Mouse (Mus musculus) limb, embryonic 12.5 days (tissue): ENCODE data around the gene Zfp966. TPM values are rescaled to one million over a fixed set of nuclear protein-coding genes. Genes with fewer than 3 reads are reported as not detected.
"Not testable (repeated sequence)": the region's sequence is repeated elsewhere in the genome, so short reads cannot be mapped to it uniquely, and the experiment has no call there.

ENCODE experiments used
- ATAC-seq: fragments of 200-750 bp; cut with Nextera tagmentation; 2 replicates; pipeline ENCODE4 v1.8.0; 2017; ENCODE audit warnings: low read depth, moderate TSS enrichment; ENCODE audit not compliant: insufficient number of reproducible peaks, insufficient read depth, low FRiP score, low TSS enrichment
- H3K27ac ChIP-seq: fragments of 300-500 bp; sonication (generic); 2 replicates; pipeline ENCODE4 v1.5.1; 2016; ENCODE audit warnings: mild to moderate bottlenecking, moderate library complexity
- H3K27me3 ChIP-seq: fragments of 300-500 bp; sonication (generic); 2 replicates; pipeline ENCODE4 v1.6.1; 2016; ENCODE audit warnings: mild to moderate bottlenecking, moderate library complexity
- H3K36me3 ChIP-seq: fragments of 300-500 bp; sonication (generic); 2 replicates; pipeline ENCODE4 v1.6.1; 2016; ENCODE audit warnings: mild to moderate bottlenecking, moderate library complexity
- H3K4me1 ChIP-seq: fragments of 300-500 bp; sonication (generic); replicated peaks from 2 replicates; pipeline ENCODE4 v1.6.1; 2016
- H3K4me2 ChIP-seq: fragments of 300-500 bp; sonication (generic); 2 replicates; pipeline ENCODE4 v1.6.1; 2016; ENCODE audit warnings: mild to moderate bottlenecking, moderate library complexity
- H3K4me3 ChIP-seq: fragments of 300-500 bp; sonication (generic); replicated peaks from 2 replicates; pipeline ENCODE4 v1.5.1; 2016; ENCODE audit warnings: mild to moderate bottlenecking
- H3K9ac ChIP-seq: fragments of 300-500 bp; sonication (generic); replicated peaks from 2 replicates; pipeline ENCODE4 v1.6.1; 2016; ENCODE audit warnings: mild to moderate bottlenecking, moderate library complexity
- H3K9me3 ChIP-seq: fragments of 300-500 bp; sonication (generic); 2 replicates; pipeline ENCODE4 v1.6.1; 2016; ENCODE audit warnings: mild to moderate bottlenecking, moderate library complexity
- WGBS: fragments of 180-500 bp; shearing (Covaris S2); methylation state at CpG from one replicate; pipeline ENCODE4 v1.1.7; 2016; 5-methylcytosine and 5-hydroxymethylcytosine counted together
- polyA plus RNA-seq: library from polyadenylated mRNA; unstranded; fragments of >200 nt; fragmentation: Nextera tagmentation; extraction: Ambion mirVana; gene quantifications from 2 replicates; pipeline ENCODE4 v1.2.1, GENCODE M21; 2016

Zfp966 gene
- 5.7 and 6.2 TPM in 2 replicates for polyA plus RNA-seq

- ATAC-seq, H3K4me1 ChIP-seq, H3K36me3 ChIP-seq, H3K4me3 ChIP-seq, H3K9ac ChIP-seq, H3K27ac ChIP-seq, H3K9me3 ChIP-seq, H3K27me3 ChIP-seq, H3K4me2 ChIP-seq: not testable (repeated sequence)
- WGBS: no CpG with 5 or more reads among the region's 6 CpGs
These were observed at the start of gene Zfp966 for GRCm38 (mm10) chr2:175931000-175931399. TSS of gene Zfp966 (minus strand) at chr2:175931100.

- not testable (repeated sequence) for H3K27me3 ChIP-seq, H3K4me2 ChIP-seq, H3K27ac ChIP-seq, H3K36me3 ChIP-seq, H3K9ac ChIP-seq, H3K4me3 ChIP-seq, H3K4me1 ChIP-seq, ATAC-seq, H3K9me3 ChIP-seq
- WGBS: no CpG with 5 or more reads among the region's 4 CpGs
These were observed 34.1 kb upstream of the Zfp966 start, which contains the start of gene Gm2026 for GRCm38 (mm10) chr2:175965031-175965430. TSS of gene Gm2026 (plus strand) at chr2:175965331.

GRCm38 (mm10) chr2:175869024-175869423 is 61.9 kb downstream of the Zfp966 start, which contains the start of gene Gm6710:
TSS of gene Gm6710 (plus strand) at chr2:175869219.
- not testable (repeated sequence) for H3K9ac ChIP-seq, H3K4me2 ChIP-seq, H3K27me3 ChIP-seq, H3K27ac ChIP-seq, H3K9me3 ChIP-seq, ATAC-seq, H3K4me3 ChIP-seq, H3K36me3 ChIP-seq, H3K4me1 ChIP-seq
- no CpG with 5 or more reads among the region's 7 CpGs for WGBS

Other genes with a start within 250 kb of the Zfp966 start
- gene Zfp969, start 227.5 kb downstream of the Zfp966 start, polyA plus RNA-seq: 16.5 and 17.5 TPM in 2 replicates
- gene Gm2007, start 189.6 kb downstream of the Zfp966 start, polyA plus RNA-seq: not detected in 2 replicates
- gene Gm14288, start 130.0 kb downstream of the Zfp966 start, polyA plus RNA-seq: 5.8 and 6.7 TPM in 2 replicates
- 18.5 and 22.7 TPM in 2 replicates for gene Gm6710, start 61.9 kb downstream of the Zfp966 start, polyA plus RNA-seq
- 25.7 and 33.3 TPM in 2 replicates for gene Gm2026, start 34.2 kb upstream of the Zfp966 start, polyA plus RNA-seq
- gene Gm2004, start 218.7 kb upstream of the Zfp966 start, polyA plus RNA-seq: 1.2 and 1.6 TPM in 2 replicates